Mouse (Mus musculus) embryonic stem cell, embryonic (primary cell): ENCODE data around the gene Aqp9.

ENCODE experiments used
- CTCF ChIA-PET, 4 experiments: fragments of 300-600 bp in 2 of 4; fragments of 350-600 bp in 2 of 4; sonication (Branson Sonifier 250); formaldehyde crosslinking; loops; one replicate each; lab custom pipeline; 2022; ENCODE audit warnings: inconsistent platforms in 2 of 4; lab: Charles Lee
- POLR2A ChIA-PET, 4 experiments: fragments of 300-600 bp in 2 of 4; fragments of 350-600 bp in 2 of 4; sonication (Branson Sonifier 250); formaldehyde crosslinking; loops; one replicate each; lab custom pipeline; 2022; ENCODE audit warnings: antibody characterized with exemption in 4 of 4, inconsistent platforms in 1 of 4; lab: Charles Lee

Aqp9 gene

DNA sequence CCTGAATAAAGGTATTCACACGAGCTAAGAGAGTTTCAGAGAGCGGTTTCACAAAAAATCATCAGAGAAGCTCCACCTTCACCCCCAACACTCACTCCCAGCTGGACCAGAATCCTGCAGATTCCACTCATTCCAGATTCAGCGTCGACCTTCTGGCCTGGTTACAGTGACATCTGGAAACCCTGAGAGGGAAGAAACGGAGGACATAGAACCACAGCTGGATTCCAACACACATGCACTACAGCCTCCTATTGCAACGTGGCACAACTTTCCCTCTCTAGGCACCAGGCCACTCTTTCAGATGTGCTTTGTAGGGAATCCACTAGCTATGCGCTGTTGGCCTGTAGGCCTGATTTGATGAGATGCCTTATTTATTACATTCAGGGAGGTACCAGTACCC, 102.0 kb downstream of the Aqp9 start:
- CTCF ChIA-PET, result interaction anchor here in 1 of 4 experiments (1.1 kb wide), 1 partner anchor 122 kb away, joined by 3 read pairs; no protein-coding TSS in a partner anchor
- POLR2A ChIA-PET, result interaction anchor here in 1 of 4 experiments (0.5 to 1.0 kb wide), 2 partner anchors 9 to 100 kb away, joined by 3 to 4 read pairs; no protein-coding TSS in a partner anchor

DNA sequence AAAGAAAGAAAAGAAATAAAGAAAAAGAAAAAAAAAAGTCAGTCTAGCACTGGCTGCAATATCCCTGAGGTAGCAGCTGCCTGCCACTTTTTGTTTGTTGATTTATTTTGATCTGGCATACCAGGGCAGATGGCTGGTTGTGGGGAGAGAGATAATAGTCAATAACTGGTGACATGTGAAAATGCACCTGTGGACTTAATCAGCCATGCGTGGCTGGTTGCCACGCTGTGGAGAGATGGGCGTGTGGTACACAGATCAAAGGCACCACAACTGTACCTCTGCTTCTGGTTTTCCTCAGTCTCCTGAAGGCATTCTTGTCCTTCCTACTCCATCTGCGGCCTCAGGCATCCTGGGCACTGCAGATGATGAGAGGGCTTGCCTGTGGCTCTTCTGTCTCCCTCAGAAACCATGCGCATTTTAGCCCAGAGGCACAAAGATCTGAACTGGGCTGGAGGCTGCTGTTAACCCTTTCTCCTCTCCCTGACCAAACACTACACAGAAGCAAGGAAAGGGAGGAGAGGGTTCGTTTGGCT, 103.1 kb downstream of the Aqp9 start:
- ChIA-PET POLR2A (no interaction called here), CTCF (interaction anchor here in 2 of 4 experiments (0.6 to 1.1 kb wide), 3 partner anchors 123 to 491 kb away, joined by 3 to 8 read pairs (median 5); no protein-coding TSS in a partner anchor)

DNA sequence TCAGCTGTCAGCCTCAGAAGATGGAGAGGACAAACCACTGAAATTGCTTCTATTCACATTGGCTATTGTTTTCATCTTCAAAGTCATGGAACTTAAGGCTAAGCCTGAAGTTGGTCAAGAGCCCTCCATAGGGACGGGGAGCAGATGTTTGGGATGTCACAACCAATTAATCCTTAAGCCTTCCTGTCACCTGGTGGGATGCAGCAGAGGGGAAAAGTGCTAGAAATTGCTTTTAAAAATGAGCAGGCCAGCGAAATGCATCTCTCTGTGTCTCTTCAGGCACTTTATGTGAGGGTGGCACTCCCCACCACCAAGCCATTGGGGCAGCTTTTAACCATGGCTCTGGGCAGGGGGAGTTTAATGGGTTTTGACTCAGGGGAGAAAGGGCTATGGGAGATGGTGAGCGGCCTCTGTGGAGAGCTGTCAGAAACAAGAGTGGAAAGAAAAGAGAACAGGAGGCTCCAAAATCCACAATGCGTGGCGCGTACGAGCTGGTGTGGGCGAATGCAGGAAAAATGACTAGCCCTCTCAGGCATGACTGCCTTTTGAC, 104.1 kb downstream of the Aqp9 start:
- ChIA-PET POLR2A (interaction anchor here in 1 of 4 experiments (0.5 kb wide), 1 partner anchor 677 kb away, joined by 9 read pairs; no protein-coding TSS in a partner anchor), CTCF (interaction anchor here in 1 of 4 experiments (0.5 to 0.7 kb wide), 2 partner anchors 413 to 1174 kb away, joined by 3 to 8 read pairs; no protein-coding TSS in a partner anchor)

GRCm38 (mm10) chr9:71063551-71063950, 104.9 kb downstream of the Aqp9 start:
- ChIA-PET CTCF (interaction anchor here in 1 of 4 experiments (0.7 kb wide), 1 partner anchor 683 kb away, joined by 3 read pairs; no protein-coding TSS in a partner anchor), POLR2A (no interaction called here)

DNA sequence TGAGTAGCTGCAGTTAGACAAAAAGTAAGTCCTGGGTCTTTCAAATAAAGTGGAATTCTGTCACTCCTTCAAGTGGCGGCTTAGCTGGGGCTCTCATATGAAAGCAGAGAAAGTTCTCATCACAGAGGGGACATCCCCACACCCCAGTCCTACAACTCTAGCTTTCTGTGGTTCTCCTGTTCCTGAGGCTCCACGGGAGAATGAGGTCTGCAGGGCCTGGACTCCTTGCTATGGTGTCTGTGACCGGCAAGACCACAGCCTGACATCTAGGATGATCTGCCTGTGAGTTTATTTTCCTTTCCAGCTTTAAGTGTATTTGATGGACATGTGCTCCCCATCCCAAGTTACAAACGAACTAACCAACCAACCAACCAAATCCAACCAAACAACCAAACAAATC, 105.5 kb downstream of the Aqp9 start:
- ChIA-PET POLR2A (no interaction called here), CTCF (no interaction called here)

DNA sequence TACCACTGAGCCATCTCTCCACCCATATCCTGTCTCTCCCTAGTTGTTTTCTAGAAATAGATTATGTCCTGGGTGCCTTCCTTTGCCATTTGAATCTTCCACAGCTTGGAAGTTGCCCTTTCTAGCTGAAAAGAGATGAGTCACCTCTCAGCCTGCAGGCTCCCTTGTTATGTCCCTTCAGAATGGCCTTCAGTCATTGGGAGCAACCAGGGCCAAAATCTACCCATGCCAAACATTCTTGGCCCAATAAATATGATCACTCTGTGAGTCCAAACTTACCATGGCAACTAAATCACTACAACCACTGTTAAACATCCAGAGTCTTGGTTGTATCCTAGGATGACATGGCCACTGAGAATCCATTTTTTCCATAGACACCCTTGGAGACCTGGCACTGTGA, 106.2 kb downstream of the Aqp9 start:
- ChIA-PET POLR2A (no interaction called here), CTCF (no interaction called here)
